Mouse (Mus musculus) forebrain, embryonic 11.5 days (tissue): ENCODE data around the gene Amt. TPM values are rescaled to one million over a fixed set of nuclear protein-coding genes. Genes with fewer than 3 reads are reported as not detected.

Source experiments
- ATAC-seq: fragments of 200-750 bp; cut with Nextera tagmentation; replicated peaks from 2 replicates; pipeline ENCODE4 v1.8.0; 2017; ENCODE audit warnings: moderate TSS enrichment; ENCODE audit not compliant: low FRiP score
- DNase-seq: peaks from one replicate; pipeline ENCODE4 v3.0.0-alpha.2; 2017; ENCODE audit warnings: low spot score
- H3K27ac ChIP-seq: fragments of 300-500 bp; sonication (generic); 2 replicates; pipeline ENCODE4 v1.5.1; 2014; ENCODE audit warnings: low read depth, low read length
- H3K27me3 ChIP-seq: fragments of 300-500 bp; sonication (generic); 2 replicates; pipeline ENCODE4 v1.6.1; 2014; ENCODE audit warnings: mild to moderate bottlenecking, low read length, mixed read lengths; ENCODE audit not compliant: control insufficient read depth, insufficient read depth
- H3K36me3 ChIP-seq: fragments of 300-500 bp; sonication (generic); 2 replicates; pipeline ENCODE4 v1.6.1; 2014; ENCODE audit warnings: mild to moderate bottlenecking, low read length, moderate library complexity, mixed read lengths; ENCODE audit not compliant: control insufficient read depth, insufficient read depth
- H3K4me1 ChIP-seq: fragments of 300-500 bp; sonication (generic); replicated peaks from 2 replicates; pipeline ENCODE4 v1.6.1; 2014; ENCODE audit warnings: low read length, mixed read lengths; ENCODE audit not compliant: control insufficient read depth, insufficient read depth
- H3K4me2 ChIP-seq: fragments of 300-500 bp; sonication (generic); 2 replicates; pipeline ENCODE4 v1.6.1; 2014; ENCODE audit warnings: low read depth, mild to moderate bottlenecking, low read length, moderate library complexity, mixed read lengths; ENCODE audit not compliant: severe bottlenecking
- H3K4me3 ChIP-seq: fragments of 300-500 bp; sonication (generic); 2 replicates; pipeline ENCODE4 v1.5.1; 2014; ENCODE audit warnings: low read depth, low read length
- H3K9ac ChIP-seq: fragments of 300-500 bp; sonication (generic); 2 replicates; pipeline ENCODE4 v1.6.1; 2014; ENCODE audit warnings: low read length
- H3K9me3 ChIP-seq: fragments of 300-500 bp; sonication (generic); 2 replicates; pipeline ENCODE4 v1.6.1; 2016; ENCODE audit warnings: low read length, mixed read lengths; ENCODE audit not compliant: control insufficient read depth
- WGBS: fragments of 180-500 bp; shearing (Covaris S2); extraction: QIAGEN DNeasy Blood & Tissue Kit; methylation state at CpG from one replicate; pipeline ENCODE4 v1.1.7; 2014; 5-methylcytosine and 5-hydroxymethylcytosine counted together
- polyA plus RNA-seq: library from polyadenylated mRNA; unstranded; fragments of >200 nt; fragmentation: Nextera tagmentation; extraction: Ambion mirVana; gene quantifications from 2 replicates; pipeline ENCODE4 v1.2.1, GENCODE M21; 2014

Gene Amt
- polyA plus RNA-seq, 1 experiment from 2014 or later = 25.9 TPM

GRCm38 (mm10) chr9:108338551-108338885, 41.9 kb downstream of the Amt start:
- H3K27me3 ChIP-seq = no peaks in the 10 kb centered on the region
- H3K36me3 ChIP-seq = peaks cover 4% of the 10 kb centered on the region; the same call in 1 of the 2 replicates
- peaks cover 10% of the 10 kb centered on the region for H3K4me1 ChIP-seq
- peak overlapping the region; percentile 88 for H3K27ac ChIP-seq
- DNase-seq (peak; percentile 53), ATAC-seq (peak; percentile 8; the same call in 1 of the 2 replicates)
- WGBS = 30% methylated on average over 6 of the region's 6 CpGs
- H3K9me3 ChIP-seq = no peaks in the 10 kb centered on the region
- H3K4me2 ChIP-seq = peak overlapping the region; percentile 86
- peak overlapping the region; percentile 90 for H3K9ac ChIP-seq
- H3K4me3 ChIP-seq = peak overlapping the region; percentile 79

DNA sequence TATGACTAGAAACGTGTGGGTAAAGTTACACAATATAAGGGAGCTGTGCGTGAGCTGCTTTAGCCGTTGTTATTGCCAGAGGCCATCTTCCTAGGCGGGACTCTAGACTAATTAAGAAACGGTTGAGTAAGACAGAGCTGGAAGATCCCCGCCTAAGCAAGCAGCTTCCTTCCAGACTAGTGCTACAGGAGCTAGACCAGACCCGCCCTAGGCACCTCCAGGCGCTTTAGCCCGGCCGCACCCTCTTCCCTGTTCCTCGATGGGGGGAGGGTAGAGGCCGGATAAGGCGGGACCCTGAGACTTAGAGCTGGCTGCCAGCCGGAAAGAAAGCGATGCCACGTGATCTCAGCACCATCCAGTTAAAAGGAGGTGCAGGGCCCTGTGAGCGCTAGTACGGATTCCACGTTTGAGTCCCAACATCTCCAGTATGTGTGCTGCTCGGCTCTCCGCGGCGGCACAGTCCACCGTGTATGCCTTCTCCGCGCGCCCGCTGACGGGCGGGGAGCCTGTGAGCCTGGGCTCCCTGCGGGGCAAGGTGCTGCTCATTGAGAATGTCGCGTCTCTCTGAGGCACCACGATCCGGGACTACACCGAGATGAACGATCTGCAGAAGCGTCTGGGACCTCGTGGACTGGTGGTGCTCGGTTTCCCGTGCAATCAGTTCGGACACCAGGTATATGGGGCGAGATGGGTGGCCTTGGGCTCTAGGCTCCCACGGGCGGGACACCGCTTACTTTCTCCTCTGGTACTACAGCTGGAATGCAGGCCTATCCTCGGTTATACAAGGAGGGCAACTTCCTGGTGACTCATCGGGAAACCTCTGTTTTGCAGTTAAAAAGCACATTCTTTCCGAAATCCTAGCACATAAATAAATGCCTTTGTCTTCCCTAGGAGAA, 42.5 kb downstream of the Amt start, which contains the start of gene Gpx1:
Gene Gpx1, plus strand, starts transcription at position 18 of the 896 bp plus-strand sequence.
- ATAC-seq (peak; percentile 97), DNase-seq (peak; percentile 93)
- Histone ChIP-seq H3K9me3 (no peaks in the 10 kb centered on the region), H3K9ac (peak within 1 kb of the TSS; percentile 90), H3K4me3 (peak within 1 kb of the TSS; percentile 79), H3K27ac (peak within 1 kb of the TSS; percentile 88), H3K27me3 (no peaks in the 10 kb centered on the region), H3K4me2 (peak within 1 kb of the TSS; percentile 86), H3K36me3 (peaks cover 4% of the 10 kb centered on the region; the same call in 1 of the 2 replicates), H3K4me1 (peaks cover 10% of the 10 kb centered on the region)
- under 1% methylated on average over 49 of the region's 49 CpGs for whole genome bisulfite sequencing

GRCm38 (mm10) chr9:108339886-108340257, 43.2 kb downstream of the Amt start:
- H3K27me3 ChIP-seq = no peaks in the 10 kb centered on the region
- peaks cover 10% of the 10 kb centered on the region for H3K4me1 ChIP-seq
- no peaks in the 10 kb centered on the region for H3K9me3 ChIP-seq
- H3K27ac ChIP-seq = peak overlapping the region; percentile 88; the same call in 1 of the 2 replicates
- H3K4me3 ChIP-seq = peak overlapping the region; percentile 79
- peaks cover 4% of the 10 kb centered on the region; the same call in 1 of the 2 replicates for H3K36me3 ChIP-seq
- DNase-seq (peak; percentile 58), ATAC-seq (no peak)
- peak overlapping the region; percentile 86 for H3K4me2 ChIP-seq
- H3K9ac ChIP-seq = peak overlapping the region; percentile 90
- 20% methylated on average over 20 of the region's 20 CpGs for WGBS

DNA sequence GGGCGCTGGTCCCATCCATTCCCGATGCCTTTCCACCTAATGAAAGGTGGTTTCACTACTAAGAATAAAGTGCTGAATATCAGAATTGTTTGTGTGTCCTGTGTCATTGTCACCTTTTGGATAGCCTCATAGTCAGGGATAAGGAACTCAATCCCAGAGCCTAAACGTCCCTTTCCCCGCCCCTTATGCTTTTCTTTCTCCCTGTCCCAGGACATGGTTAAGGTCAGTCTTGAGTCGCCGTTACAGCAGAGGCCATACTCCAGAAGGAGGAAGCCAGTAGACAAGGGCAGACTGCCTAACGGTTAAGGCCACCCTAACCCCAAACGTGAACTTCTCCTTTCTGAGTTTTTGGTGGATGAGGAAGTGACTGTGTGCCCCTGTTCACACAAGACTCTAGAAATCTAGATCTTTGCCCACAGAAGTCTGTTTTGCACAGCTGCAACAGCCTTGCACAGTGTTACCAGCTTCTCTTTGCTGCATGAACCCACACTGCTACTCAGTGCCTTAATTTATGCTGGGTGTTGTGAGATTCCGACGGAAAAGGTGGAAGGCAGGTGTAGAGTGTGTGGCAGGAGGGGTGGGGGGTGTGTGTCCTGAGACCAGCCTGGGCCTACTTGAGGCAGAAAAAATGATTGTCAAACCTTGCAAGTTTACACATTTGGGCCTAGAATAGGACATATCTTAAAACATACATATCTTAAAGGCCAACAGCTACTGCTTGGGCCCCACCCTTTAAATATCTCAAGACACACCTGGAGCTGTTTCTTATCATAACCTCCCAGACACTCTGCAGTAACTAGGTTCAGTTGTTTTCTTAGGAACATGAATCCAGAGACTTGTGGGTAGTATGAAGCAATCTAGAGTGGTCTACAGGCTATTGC, 43.8 kb downstream of the Amt start:
- peaks cover 4% of the 10 kb centered on the region; the same call in 1 of the 2 replicates for H3K36me3 ChIP-seq
- DNase-seq (no peak), ATAC-seq (no peak)
- no peaks in the 10 kb centered on the region for H3K27me3 ChIP-seq
- H3K27ac ChIP-seq = peak overlapping the region; percentile 25; the same call in 1 of the 2 replicates
- H3K4me2 ChIP-seq = peak overlapping the region; percentile 86
- peak overlapping the region; percentile 90 for H3K9ac ChIP-seq
- peak overlapping the region; percentile 79 for H3K4me3 ChIP-seq
- H3K9me3 ChIP-seq = no peaks in the 10 kb centered on the region
- peaks cover 10% of the 10 kb centered on the region for H3K4me1 ChIP-seq
- 76% methylated on average over 10 of the region's 10 CpGs for WGBS

DNA sequence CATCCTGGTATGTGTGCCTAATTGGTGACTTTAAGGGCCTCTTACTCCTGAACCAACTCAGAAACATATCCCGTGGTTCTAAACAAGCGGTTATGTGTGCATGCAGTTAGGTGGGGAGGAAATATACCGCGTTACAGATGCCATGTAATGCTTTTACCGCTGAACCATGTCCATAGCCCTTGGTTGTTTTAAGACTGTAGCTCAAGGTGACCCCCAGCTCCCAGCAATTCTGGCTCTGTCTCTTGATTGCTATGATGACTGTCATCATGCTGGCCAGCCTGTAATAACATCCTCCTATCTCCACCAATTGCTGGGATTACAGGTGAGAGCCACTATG, 44.5 kb downstream of the Amt start:
- Histone ChIP-seq H3K4me1 (peaks cover 10% of the 10 kb centered on the region), H3K36me3 (peaks cover 4% of the 10 kb centered on the region; the same call in 1 of the 2 replicates), H3K27ac (no peak overlapping the region), H3K4me3 (no peak overlapping the region), H3K4me2 (no peak overlapping the region), H3K9ac (no peak overlapping the region; the same call in 1 of the 2 replicates), H3K27me3 (no peaks in the 10 kb centered on the region), H3K9me3 (no peaks in the 10 kb centered on the region)
- DNase-seq = no peak
- ATAC-seq = no peak
- WGBS = 93% methylated on average over 5 of the region's 5 CpGs

DNA sequence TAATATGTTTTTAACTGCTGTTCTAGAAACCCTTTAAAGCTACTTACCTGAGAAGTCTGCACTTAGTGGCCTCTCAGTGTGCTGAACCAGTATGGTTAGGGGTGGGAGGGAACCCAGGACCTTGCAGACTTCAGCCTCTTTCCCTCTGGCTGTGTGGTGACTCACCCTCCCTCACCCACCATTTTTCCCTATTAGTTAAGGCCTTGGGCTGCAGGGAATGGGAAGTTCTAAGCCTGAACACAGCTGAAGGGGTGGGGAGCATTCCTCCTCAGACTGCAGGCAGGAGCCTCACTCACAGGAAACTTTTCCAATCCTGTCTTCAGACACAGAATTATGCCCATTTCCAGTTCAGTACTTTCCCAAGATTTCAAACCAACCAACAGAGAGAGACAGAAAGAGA, 45.1 kb downstream of the Amt start:
- Histone ChIP-seq H3K4me2 (no peak overlapping the region), H3K4me1 (peaks cover 12% of the 10 kb centered on the region), H3K9me3 (no peaks in the 10 kb centered on the region), H3K4me3 (no peak overlapping the region), H3K36me3 (peaks cover 4% of the 10 kb centered on the region; the same call in 1 of the 2 replicates), H3K27ac (no peak overlapping the region), H3K9ac (no peak overlapping the region), H3K27me3 (no peaks in the 10 kb centered on the region)
- no peak for ATAC-seq
- DNase-seq = no peak

GRCm38 (mm10) chr9:108342301-108342831, 45.7 kb downstream of the Amt start:
- 62% methylated on average over 5 of the region's 5 CpGs for WGBS
- no peak overlapping the region for H3K27ac ChIP-seq

GRCm38 (mm10) chr9:108343331-108343730, 46.7 kb downstream of the Amt start:
- ATAC-seq (no peak), DNase-seq (no peak)
- Histone ChIP-seq H3K4me2 (no peak overlapping the region), H3K36me3 (peaks cover 4% of the 10 kb centered on the region; the same call in 1 of the 2 replicates), H3K4me1 (peaks cover 14% of the 10 kb centered on the region), H3K9ac (no peak overlapping the region), H3K27ac (no peak overlapping the region), H3K9me3 (no peaks in the 10 kb centered on the region), H3K4me3 (no peak overlapping the region), H3K27me3 (no peaks in the 10 kb centered on the region)
- 88% methylated on average over 3 of the region's 3 CpGs for WGBS

More at GRCm38 (mm10) chr9:108342301-108342831, 45.7 kb downstream of the Amt start:
- Histone ChIP-seq H3K4me2 (no peak overlapping the region), H3K4me1 (peaks cover 14% of the 10 kb centered on the region), H3K36me3 (peaks cover 4% of the 10 kb centered on the region; the same call in 1 of the 2 replicates), H3K27me3 (no peaks in the 10 kb centered on the region), H3K9ac (no peak overlapping the region), H3K4me3 (no peak overlapping the region), H3K9me3 (no peaks in the 10 kb centered on the region)
- DNase-seq = no peak
- no peak for ATAC-seq
